Mouse (Mus musculus) ES-E14 (cell line): ENCODE data around the gene Casp3. TPM values are rescaled to one million over a fixed set of nuclear protein-coding genes. Genes with fewer than 3 reads are reported as not detected.
A peak's percentile ranks its signal among the peaks of the same experiment; 100 is the strongest.

ENCODE experiments used
- DNase-seq: peaks from one replicate; pipeline ENCODE4 v3.0.0-alpha.2; 2013; ENCODE audit warnings: low read depth, low spot score
- H3K27ac ChIP-seq: 2 replicates; pipeline ENCODE4 v1.5.1; 2012; ENCODE audit warnings: low read depth, mild to moderate bottlenecking, low read length, moderate library complexity, mixed read lengths; ENCODE audit not compliant: poor library complexity, insufficient read depth, severe bottlenecking
- H3K36me3 ChIP-seq: 2 replicates; pipeline ENCODE4 v1.6.1; 2012; ENCODE audit warnings: mild to moderate bottlenecking, low read length, moderate library complexity, mixed read lengths; ENCODE audit not compliant: control insufficient read depth, poor library complexity, insufficient read depth, severe bottlenecking
- H3K4me1 ChIP-seq, 2 experiments: fragments of 150-350 bp in 1 of 2; sonication (generic) in 1 of 2; 2 replicates each; pipeline ENCODE4 v1.6.1; 2012; ENCODE audit warnings: low read length in 2 of 2, mild to moderate bottlenecking in 1 of 2, mixed read lengths in 1 of 2; ENCODE audit not compliant: control insufficient read depth in 2 of 2, insufficient read depth in 2 of 2, poor library complexity in 1 of 2
- H3K4me3 ChIP-seq, 2 experiments: fragments of 150-350 bp in 1 of 2; sonication (generic) in 1 of 2; 2 replicates each; pipeline ENCODE4 v1.5.1; 2012; ENCODE audit warnings: low read length in 2 of 2, low read depth in 1 of 2, mild to moderate bottlenecking in 1 of 2, mixed read lengths in 1 of 2; ENCODE audit not compliant: insufficient read depth in 1 of 2, poor library complexity in 1 of 2, severe bottlenecking in 1 of 2
- H3K9ac ChIP-seq: 2 replicates; pipeline ENCODE4 v1.6.1; 2012; ENCODE audit warnings: low read depth, mild to moderate bottlenecking, low read length, mixed read lengths; ENCODE audit not compliant: poor library complexity, insufficient read depth, severe bottlenecking
- H3K9me3 ChIP-seq: fragments of 150-350 bp; sonication (generic); 2 replicates; pipeline ENCODE4 v1.6.1; 2012; ENCODE audit warnings: low read depth, mild to moderate bottlenecking, low read length; ENCODE audit not compliant: control insufficient read depth, insufficient read depth
- CHD2 ChIP-seq: IDR thresholded peaks from 2 replicates; pipeline ENCODE4 v1.6.1; 2014; ENCODE audit warnings: mild to moderate bottlenecking, low read depth, low read length, inconsistent platforms
- HCFC1 ChIP-seq: IDR thresholded peaks from 2 replicates; pipeline ENCODE4 v1.6.1; 2012; ENCODE audit warnings: low read length, inconsistent platforms, borderline replicate concordance; ENCODE audit not compliant: insufficient read depth
- MAFK ChIP-seq: IDR thresholded peaks from 2 replicates; pipeline ENCODE4 v1.6.1; 2014; ENCODE audit warnings: mild to moderate bottlenecking, low read depth, low read length, inconsistent platforms; ENCODE audit not compliant: insufficient read depth
- ZC3H11A ChIP-seq: IDR thresholded peaks from 2 replicates; pipeline ENCODE4 v1.6.1; 2012; ENCODE audit warnings: low read depth, mild to moderate bottlenecking, inconsistent platforms, low read length, borderline replicate concordance
- ZNF384 ChIP-seq: IDR thresholded peaks from 2 replicates; pipeline ENCODE4 v1.6.1; 2012; ENCODE audit warnings: low read depth, low read length, inconsistent platforms
- in situ Hi-C, 2 experiments: fragments of 600-800 bp; cut with MboI; formaldehyde crosslinking; loops; one replicate each; pipeline ENCODE4 v1.15.1; 2025; ENCODE audit warnings: low sequenced_read_pairs in 2 of 2, inconsistent platforms in 1 of 2; ENCODE audit not compliant: unreplicated experiment in 2 of 2
- total RNA-seq: library from RNA; depleted of rRNA; stranded (reverse); fragments of 300-350 nt; gene quantifications from 2 replicates; pipeline ENCODE4 v1.2.3, GENCODE M21; 2012

The Casp3 gene
- total RNA-seq, 1 experiment, result 30.7 TPM

- H3K36me3 ChIP-seq, result peaks cover 7% of the 10 kb centered on the region; the same call in 1 of the 2 replicates
- in situ Hi-C loops, result no loop called here
- TF ChIP-seq CHD2 (no peak), MAFK (no peak), HCFC1 (no peak), ZC3H11A (no peak), ZNF384 (no peak)
- H3K9ac ChIP-seq, result no peak overlapping the region
- no peaks in the 10 kb centered on the region for H3K9me3 ChIP-seq
- no peak overlapping the region for H3K4me3 ChIP-seq
- DNase-seq, result no peak
- H3K4me1 ChIP-seq, result no peaks in the 10 kb centered on the region
- H3K27ac ChIP-seq, result no peak overlapping the region
Measured at GRCm38 (mm10) chr8:46595593-46595992, 21.5 kb upstream of the Casp3 start.

- Histone ChIP-seq H3K4me1 (no peaks in the 10 kb centered on the region), H3K36me3 (peaks cover 7% of the 10 kb centered on the region; the same call in 1 of the 2 replicates), H3K27ac (no peak overlapping the region), H3K9me3 (no peaks in the 10 kb centered on the region), H3K9ac (no peak overlapping the region), H3K4me3 (no peak overlapping the region)
- no peak for DNase-seq
- TF ChIP-seq MAFK (no peak), ZC3H11A (no peak), HCFC1 (no peak), ZNF384 (no peak), CHD2 (no peak)
- in situ Hi-C loops, result no loop called here
Measured at GRCm38 (mm10) chr8:46596530-46596929, 20.6 kb upstream of the Casp3 start.

- H3K4me3 ChIP-seq, result no peak overlapping the region
- no peaks in the 10 kb centered on the region for H3K4me1 ChIP-seq
- H3K27ac ChIP-seq, result no peak overlapping the region
- peaks cover 7% of the 10 kb centered on the region; the same call in 1 of the 2 replicates for H3K36me3 ChIP-seq
- DNase-seq, result no peak
- in situ Hi-C loops, result no loop called here
- no peak for TF ChIP-seq CHD2
- peak; percentile 42; the same call in 1 of the 2 replicates for TF ChIP-seq MAFK
- no peaks in the 10 kb centered on the region for H3K9me3 ChIP-seq
- H3K9ac ChIP-seq, result no peak overlapping the region
Measured at GRCm38 (mm10) chr8:46597411-46597810, 19.7 kb upstream of the Casp3 start.

GRCm38 (mm10) chr8:46598114-46598513 lies 19.0 kb upstream of the Casp3 start:
- DNase-seq, result no peak
- peaks cover 7% of the 10 kb centered on the region; the same call in 1 of the 2 replicates for H3K36me3 ChIP-seq
- TF ChIP-seq CHD2, result no peak
- no peak for TF ChIP-seq ZC3H11A
- no peak for TF ChIP-seq HCFC1
- TF ChIP-seq ZNF384, result no peak
- TF ChIP-seq MAFK, result no peak
- H3K4me1 ChIP-seq, result no peaks in the 10 kb centered on the region
- no peak overlapping the region for H3K27ac ChIP-seq
- no peak overlapping the region for H3K9ac ChIP-seq
- H3K4me3 ChIP-seq, result no peak overlapping the region
- in situ Hi-C loops, result no loop called here
- no peaks in the 10 kb centered on the region for H3K9me3 ChIP-seq

GRCm38 (mm10) chr8:46598753-46599152 lies 18.3 kb upstream of the Casp3 start:
- H3K4me1 ChIP-seq, result no peaks in the 10 kb centered on the region
- H3K4me3 ChIP-seq, result no peak overlapping the region
- in situ Hi-C loops, result no loop called here
- no peak overlapping the region for H3K9ac ChIP-seq
- no peak for DNase-seq
- peaks cover 4% of the 10 kb centered on the region; the same call in 1 of the 2 replicates for H3K36me3 ChIP-seq
- H3K9me3 ChIP-seq, result no peaks in the 10 kb centered on the region
- TF ChIP-seq ZC3H11A (no peak), ZNF384 (no peak), HCFC1 (no peak), MAFK (no peak), CHD2 (no peak)
- no peak overlapping the region for H3K27ac ChIP-seq
